Mouse (Mus musculus) cerebellum, adult 11 months (tissue): ENCODE measurements around the gene Cavin3.
"Not testable (repeated sequence)": the region's sequence is repeated elsewhere in the genome, so short reads cannot be mapped to it uniquely, and the experiment has no call there.

Source experiments
- DNase-seq: peaks from one replicate; pipeline ENCODE4 v3.0.0; 2022

Gene Cavin3

DNA sequence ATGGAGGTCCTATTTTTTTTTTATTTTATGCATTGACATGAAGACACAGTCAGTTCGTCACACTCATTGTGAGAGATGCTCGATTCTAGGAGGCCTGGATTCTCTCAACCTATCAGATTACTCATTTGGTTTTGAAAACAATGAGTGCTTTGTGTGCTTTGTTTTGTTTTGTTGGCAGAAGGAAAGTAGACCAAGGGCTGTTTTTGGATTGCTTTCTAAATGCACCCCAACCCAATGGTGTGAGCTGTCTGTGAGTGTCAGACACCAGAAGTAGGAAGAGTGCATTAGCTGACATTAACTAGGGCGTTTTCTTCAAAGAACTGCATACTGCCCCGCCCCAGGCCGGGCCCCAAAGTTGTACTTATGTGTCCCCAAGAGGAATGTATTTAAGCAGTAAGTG is 2.0 kb downstream of the Cavin3 start:
- DNase-seq: no peak

DNA sequence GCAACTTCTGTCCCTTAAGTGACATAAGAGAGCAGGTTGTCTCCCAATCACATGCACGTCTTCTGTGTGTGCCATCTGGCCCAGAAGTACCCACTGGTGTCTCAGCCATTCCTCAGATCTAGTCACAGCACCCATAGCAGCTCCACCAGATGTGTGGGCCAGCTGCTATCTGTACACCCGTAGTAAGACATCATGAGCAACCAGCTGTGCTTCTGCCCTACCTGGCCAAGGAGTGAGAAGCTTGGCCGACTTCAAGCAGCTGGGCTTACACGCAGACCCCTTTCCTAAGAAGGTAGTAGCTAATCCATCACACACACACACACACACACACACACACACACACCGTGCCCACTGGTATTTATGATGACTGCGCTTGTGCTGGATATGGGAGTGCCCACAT is 2.9 kb downstream of the Cavin3 start:
- no peak for DNase-seq

DNA sequence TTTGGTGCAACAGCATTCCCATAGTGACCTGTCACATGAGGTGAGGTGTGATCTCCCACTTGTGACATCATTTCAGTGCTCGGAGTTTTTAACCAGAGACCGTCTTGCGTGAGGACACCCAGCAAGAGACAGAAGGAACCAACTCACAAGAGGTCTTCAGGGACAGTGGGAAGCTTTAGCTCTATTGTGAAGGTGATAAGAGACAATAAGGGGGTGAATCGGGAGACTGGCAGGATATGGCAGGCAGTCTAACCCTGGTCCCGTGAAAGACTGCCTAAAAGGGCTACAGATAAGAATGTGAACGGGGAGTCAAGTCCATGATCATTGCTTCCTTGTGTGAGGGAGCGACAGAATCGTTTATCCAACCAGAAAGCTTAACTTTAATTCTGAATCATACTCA is 3.8 kb downstream of the Cavin3 start:
- no peak for DNase-seq

DNA sequence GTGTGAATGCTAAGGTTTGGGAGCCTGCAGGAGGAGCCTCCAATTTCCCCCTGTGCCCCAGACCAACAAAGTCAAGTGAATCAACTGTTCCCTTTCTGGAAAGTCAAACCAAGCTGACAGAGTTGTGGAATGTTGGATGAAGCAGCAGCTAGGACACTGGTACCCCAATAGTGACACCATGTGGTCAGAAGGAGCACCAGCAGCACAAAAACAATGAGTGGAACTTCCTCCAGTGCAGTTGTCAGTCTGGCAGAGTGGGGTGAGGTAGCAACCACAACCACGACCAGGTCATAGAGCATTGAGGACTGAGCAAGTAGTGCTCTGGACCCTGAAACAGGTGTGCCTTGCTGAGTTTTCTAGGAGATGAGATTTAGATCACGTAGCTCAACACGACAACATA is 4.3 kb downstream of the Cavin3 start:
- no peak for DNase-seq

DNA sequence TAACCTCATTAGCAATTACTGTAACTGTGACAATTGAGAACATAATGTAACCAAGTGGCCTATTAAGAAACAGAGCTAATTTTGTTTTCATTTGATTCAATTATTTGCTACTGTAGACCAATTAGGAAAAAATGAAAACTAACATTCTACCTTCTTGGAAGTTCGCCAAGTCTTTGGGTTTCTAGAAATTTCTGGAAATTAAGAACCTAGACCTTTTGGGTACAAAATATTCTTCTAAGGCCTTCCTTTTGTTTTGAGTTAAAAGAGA is 4.7 kb downstream of the Cavin3 start:
- no peak for DNase-seq

DNA sequence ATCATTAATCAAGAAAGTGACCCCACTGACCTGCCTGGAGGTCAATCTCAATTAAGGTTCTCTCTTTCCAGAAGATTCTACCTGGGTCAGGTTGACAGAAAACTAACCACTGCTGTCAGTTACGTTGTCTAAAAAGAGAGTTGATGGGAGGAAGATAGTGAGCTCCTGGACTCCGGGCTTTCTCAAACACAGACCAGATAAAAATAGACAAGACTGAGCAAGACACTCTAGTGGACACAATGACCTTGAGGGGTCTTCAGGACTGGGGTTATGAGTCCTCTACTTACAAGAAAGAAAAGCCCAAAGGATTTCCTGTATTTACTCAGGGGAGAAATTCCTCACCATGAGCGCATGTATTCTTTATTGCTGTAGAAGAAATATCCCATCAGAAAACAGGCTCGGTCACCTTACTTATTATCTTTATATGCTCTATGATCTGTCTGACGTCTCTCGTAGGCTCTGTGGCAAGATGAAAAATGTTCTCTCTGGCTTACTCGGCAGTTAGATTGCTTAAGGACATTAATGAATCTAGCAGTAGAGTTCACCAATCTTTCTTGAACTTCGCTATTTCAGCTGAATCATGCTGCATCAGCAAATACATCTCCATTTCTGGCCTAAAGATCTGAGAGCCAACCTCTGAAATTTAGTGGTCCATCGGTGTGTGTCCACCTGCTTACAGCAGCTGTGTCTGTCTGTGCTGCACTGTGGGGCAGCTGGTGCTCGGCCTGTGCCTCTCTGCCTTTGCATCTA is 5.2 kb downstream of the Cavin3 start:
- no peak for DNase-seq

DNA sequence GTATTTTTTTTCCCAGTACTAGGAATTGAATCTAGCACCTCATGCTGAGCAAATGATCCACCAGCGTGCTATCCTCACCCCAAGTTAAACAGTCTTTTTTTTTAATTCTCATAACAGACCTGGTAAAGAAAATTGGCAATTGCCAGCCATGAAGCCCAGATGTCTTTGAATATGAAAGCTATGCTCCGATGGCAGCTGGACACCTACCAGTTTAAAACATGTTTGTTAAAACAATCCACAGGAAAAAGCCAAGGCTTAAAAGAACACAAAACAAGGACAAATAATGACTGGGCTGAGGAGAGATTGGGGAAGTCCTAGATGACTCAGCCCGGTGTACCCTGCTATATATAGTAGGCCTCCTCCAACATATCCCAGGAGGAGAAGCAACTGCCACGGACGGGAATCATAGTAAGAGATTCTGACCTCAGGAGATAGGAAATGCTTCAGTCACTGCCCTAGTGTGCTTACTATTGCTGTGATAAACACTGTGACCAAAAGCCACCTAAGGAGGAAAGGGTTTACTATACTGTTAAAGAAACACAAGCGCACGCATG is 6.6 kb downstream of the Cavin3 start:
- DNase-seq: no peak

DNA sequence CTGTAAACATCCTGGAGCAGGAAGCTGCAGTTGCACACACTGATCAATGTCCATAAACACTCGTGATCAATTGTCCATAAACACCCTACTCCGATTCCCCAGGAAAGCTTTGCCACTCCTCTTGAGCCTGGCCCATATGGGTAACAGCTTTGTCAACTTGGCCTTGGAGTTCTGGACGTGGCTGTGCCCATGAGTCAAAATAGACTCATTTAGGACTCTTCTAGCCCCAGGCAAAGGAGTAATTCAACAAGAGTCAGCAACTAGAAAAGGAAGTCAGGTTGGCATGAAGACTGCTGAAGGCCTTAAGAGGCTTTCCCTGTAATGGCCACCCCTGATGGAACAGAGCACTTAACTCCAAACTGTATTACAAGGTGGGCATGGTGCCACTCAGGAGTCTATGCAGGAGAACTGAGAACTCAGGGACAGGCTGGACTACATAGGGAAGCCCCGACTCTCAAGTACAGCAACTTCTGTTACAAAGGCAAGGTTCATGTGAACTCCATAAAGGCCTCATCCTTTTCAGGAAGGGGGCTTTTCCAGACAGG is 7.3 kb downstream of the Cavin3 start:
- no peak for DNase-seq

DNA sequence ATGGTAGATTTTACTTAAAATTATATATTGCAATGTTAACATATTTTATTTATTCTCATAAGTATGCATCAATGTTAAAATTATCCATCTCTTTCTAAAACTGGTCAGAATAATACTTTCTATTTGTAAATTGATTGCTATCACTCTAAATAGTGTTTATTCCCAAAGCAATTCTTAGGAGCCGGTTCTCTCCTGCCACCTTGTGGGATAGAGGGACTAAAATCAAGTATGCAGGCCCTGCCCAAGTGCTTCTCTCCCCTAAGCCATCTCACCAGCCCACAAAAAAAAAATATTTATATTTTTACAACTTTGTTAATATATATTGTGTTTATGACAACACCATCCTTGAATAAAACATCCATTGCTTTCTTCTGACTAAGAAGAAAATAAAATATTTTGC is 9.5 kb downstream of the Cavin3 start:
- no peak for DNase-seq

DNA sequence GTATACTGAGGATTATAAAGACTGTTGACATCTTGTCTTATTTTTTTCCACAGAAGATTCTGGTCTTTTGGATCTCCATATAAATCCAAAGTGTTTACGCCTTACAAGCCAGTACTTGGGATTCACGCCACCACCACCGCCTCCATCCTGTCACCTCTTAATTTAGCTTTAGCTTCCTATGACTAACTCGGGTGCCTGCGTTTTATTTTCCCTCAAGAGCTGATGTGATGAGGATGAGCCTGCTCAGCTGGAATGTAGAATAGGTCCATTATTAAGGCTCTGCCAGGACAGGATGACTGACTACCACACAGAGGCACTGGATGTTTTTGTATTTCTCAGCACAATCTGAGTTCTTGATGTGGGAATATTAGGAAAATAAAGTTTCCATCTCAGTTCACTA is 16.6 kb downstream of the Cavin3 start:
- not testable (repeated sequence) for DNase-seq

DNA sequence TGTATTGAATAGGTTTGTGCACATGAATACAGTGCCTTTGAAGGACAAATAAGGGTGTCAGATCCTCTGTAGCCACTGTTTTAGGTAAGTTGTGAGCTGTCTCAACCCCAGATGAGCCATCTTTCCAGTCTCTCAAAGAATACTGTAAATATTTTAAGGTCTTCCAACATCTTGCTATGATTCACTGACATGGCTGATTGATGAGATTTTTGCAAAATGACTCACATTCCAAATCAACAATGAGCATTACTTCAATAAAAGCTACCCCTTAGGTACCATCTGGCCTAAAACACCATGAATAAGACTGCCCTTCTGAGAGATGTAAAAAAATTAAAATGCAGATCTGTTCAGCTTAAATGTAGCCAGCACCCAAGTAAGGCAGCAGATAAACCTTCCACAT is 23.6 kb downstream of the Cavin3 start:
- no peak for DNase-seq

DNA sequence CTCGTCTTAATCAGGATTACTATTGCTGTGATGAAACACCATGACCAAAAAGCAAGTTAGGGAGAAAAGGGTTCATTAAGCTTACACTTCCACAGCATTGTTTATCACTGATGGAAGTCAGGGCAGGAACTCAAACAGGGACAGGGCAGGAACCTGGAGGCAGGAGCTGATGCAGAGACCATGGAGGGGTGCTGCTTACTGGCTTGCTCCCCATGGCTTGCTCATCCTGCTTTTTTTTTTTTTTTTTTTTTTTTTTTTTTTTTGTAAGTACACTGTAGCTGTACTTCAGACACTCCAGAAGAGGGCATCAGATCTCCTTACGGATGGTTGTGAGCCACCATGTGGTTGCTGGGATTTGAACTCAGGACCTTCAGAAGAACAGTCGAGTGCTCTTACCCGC is 28.8 kb downstream of the Cavin3 start:
- DNase-seq: not testable (repeated sequence)

DNA sequence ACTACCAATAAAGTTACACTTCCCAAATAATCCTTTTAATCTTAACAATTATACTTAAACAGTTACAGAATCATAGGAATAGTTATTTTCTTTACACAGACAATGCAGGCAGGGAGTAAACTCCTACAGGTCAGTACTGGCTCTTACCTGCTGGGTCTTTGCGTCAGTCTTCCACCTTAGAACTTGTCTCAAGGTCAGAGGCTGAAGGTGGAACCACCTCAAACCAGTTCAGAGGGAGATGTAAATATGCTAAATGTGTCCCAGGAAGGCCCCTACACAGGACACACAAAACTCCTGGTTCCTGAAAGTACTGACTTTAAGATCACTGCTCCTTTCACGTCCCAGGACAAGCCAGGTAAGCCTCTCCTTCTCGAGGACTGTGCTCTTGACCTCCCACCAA is 37.0 kb downstream of the Cavin3 start:
- DNase-seq: no peak

DNA sequence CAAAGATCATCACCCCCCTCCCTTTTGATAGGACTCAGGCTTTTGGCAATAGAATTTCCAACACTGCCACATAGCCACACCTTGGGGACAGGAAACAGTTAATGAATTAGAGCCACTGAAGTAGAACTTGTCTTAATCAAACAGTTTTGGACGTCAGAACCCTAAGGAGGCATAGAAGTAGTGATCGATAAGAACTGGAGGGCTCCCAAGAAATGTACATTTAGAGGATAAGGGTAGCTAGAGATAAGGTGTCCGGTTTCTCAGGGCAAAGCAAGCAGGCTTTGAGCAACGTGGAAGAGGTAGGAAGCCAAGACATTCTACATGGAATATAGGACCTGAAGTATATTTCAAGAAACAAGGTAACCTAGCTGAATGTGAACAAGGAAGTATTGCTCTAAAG is 40.7 kb downstream of the Cavin3 start:
- no peak for DNase-seq

DNA sequence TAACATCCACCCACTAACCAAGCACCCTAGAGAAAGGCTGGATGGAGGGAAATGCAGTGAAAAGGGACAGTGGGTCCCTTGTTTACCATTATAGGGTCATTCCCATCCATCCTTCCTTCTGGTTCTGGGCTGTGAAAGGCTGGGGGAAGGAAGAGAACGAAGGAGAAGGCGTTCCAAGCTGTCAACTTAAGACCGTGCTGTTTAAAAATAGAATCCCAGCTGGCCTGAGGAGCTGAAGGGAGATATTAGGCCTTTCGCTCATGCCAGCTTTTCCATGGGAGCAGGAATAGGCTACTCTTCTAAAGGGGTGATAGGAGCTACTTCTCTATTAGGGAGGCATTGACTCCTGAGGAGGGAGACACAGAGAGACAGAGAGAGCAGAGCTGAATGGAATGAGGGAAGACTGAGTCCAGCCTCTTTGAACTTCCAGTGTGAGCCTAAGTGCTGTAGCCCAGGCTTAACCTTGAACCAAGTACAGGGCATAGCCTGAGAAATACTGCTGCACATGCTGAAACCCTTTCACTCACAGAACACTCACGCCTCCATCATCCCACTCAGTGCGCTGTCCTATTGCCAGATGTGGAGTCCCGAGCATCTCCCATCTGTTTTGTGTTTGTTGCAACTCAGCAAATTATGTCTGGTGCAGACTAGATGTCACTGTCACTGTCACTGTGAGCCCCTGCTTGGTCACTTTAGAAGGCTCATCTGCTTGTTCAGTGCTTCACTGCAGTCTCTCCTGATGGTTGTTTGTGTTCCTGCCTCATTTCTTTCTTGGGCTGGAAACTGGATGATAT is 43.9 kb downstream of the Cavin3 start:
- no peak for DNase-seq

DNA sequence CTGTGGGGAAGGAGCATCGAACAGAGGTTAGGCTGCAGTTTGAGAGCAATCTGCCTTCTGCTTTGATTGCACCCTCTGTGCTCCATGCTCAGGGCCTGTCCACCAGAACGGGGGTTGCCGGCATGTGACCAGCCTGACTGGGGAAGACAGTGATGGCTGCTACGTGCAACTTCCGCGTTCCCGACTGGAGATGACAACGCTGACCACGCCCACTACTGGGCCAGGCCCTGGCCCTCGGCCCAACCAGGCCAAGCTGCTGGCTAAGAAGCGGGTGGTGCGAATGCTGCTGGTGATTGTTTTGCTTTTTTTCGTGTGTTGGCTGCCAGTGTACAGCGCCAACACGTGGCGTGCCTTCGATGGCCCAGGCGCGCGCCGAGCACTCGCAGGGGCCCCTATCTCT is 47.3 kb downstream of the Cavin3 start:
- DNase-seq: no peak

DNA sequence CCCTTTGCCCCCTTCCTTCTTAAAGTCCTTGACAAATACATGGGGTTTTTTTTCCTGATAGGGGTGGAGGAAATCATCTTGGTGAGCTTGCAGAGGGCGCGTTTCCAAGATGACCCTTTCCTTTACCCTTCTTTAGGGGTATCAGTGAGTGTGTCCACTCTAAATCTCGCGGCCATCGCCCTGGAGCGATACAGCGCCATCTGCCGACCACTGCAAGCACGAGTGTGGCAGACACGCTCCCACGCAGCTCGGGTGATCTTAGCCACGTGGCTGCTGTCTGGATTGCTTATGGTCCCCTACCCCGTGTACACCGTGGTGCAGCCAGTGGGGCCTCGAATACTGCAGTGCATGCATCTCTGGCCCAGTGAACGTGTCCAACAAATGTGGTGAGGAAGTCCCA is 48.2 kb downstream of the Cavin3 start:
- DNase-seq: no peak

DNA sequence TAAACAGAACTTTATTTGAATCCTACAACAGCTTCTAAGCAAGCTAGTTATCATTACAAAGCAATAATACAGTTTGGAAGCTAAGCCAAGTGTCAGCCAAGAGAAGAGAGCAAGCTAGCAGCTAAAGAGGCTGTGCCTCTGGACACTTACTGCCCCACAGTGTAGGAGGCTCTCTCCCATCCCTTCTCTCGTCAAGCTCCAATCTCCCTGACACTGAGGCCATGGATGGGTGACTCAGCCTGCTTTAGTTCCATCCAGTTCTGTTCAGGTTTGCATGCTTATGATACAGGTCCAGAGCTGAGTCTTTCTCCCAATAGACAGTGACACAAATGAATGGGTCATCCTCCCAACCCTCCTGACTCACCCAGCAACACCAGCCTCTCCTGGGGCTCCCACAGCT is 50.0 kb downstream of the Cavin3 start:
- DNase-seq: no peak
